Mouse (Mus musculus) heart, adult 2 months (tissue): Measurements from ENCODE around the gene Pabpn1. TPM values are rescaled to one million over a fixed set of nuclear protein-coding genes. Genes with fewer than 3 reads are reported as not detected.

ENCODE experiments used
- DNase-seq, 2 experiments: peaks; one replicate each; pipeline ENCODE4 v3.0.0; 2021
- H3K27ac ChIP-seq: fragments of 200-600 bp; 2 replicates; pipeline ENCODE4 v1.8.1; 2022
- H3K27me3 ChIP-seq: fragments of 200-500 bp; 2 replicates; pipeline ENCODE4 v1.6.1; 2012; ENCODE audit warnings: mild to moderate bottlenecking, low read length, inconsistent platforms, mixed read lengths; ENCODE audit not compliant: control insufficient read depth, insufficient read depth
- H3K36me3 ChIP-seq: fragments of 200-500 bp; 2 replicates; pipeline ENCODE4 v1.6.1; 2012; ENCODE audit warnings: low read length, inconsistent platforms; ENCODE audit not compliant: control insufficient read depth, insufficient read depth
- H3K4me1 ChIP-seq: fragments of 200-500 bp; 2 replicates; pipeline ENCODE4 v1.6.1; 2011; ENCODE audit warnings: low read length; ENCODE audit not compliant: control insufficient read depth, insufficient read depth
- H3K4me3 ChIP-seq: fragments of 200-600 bp; 2 replicates; pipeline ENCODE4 v1.8.1; 2022
- H3K79me2 ChIP-seq: fragments of 200-500 bp; replicated peaks from 2 replicates; pipeline ENCODE4 v1.6.1; 2012; ENCODE audit warnings: mild to moderate bottlenecking, inconsistent platforms, low read length, moderate library complexity, mixed read lengths; ENCODE audit not compliant: control insufficient read depth, insufficient read depth
- H3K9ac ChIP-seq: fragments of 200-500 bp; 2 replicates; pipeline ENCODE4 v1.6.1; 2012; ENCODE audit warnings: low read depth, mild to moderate bottlenecking, control low read depth, inconsistent platforms, low read length, mixed read lengths
- CTCF ChIP-seq: fragments of 200-600 bp; IDR thresholded peaks from 2 replicates; pipeline ENCODE4 v1.8.1; 2022; ENCODE audit warnings: antibody characterized with exemption, mild to moderate bottlenecking, moderate library complexity
- EP300 ChIP-seq: fragments of 200-500 bp; IDR thresholded peaks from 2 replicates; pipeline ENCODE4 v1.6.1; 2011; ENCODE audit warnings: low read depth, low read length, control low read depth; ENCODE audit not compliant: insufficient read depth
- POLR2A ChIP-seq: fragments of 200-500 bp; IDR thresholded peaks from 2 replicates; pipeline ENCODE4 v1.6.1; 2011; ENCODE audit warnings: mild to moderate bottlenecking, low read depth, low read length, control low read depth; ENCODE audit not compliant: insufficient read depth
- WGBS: fragments of 180-500 bp; shearing (Covaris S2); methylation state at CpG from one replicate; pipeline ENCODE4 v1.1.7; 2018; 5-methylcytosine and 5-hydroxymethylcytosine counted together
- intact Hi-C: fragments of 180-260 bp; cut with DNase I; formaldehyde crosslinking; loops from one replicate; pipeline ENCODE4 v1.15.1; 2025
- polyA plus RNA-seq: library from polyadenylated mRNA; depleted of rRNA; stranded (reverse); fragments of >200 nt; gene quantifications from 2 replicates; pipeline ENCODE4 v1.2.3, GENCODE M21; 2012
- total RNA-seq, 2 experiments: library from RNA; stranded (reverse); gene quantifications; 2 replicates each; pipeline ENCODE4 v1.2.3; 2021

The Pabpn1 gene
- total and polyA plus RNA-seq, 3 experiments = 51.4 to 66.2 (median 52.2) TPM

GRCm38 (mm10) chr14:54863501-54864312 lies 28.6 kb upstream of the Pabpn1 start:
- intact Hi-C loops = loop anchor here (1.0 to 5.0 kb wide), 3 partner anchors 30 to 154 kb away; partner anchors contain the start of genes Cebpe and Ngdn

GRCm38 (mm10) chr14:54864313-54865036 lies 27.8 kb upstream of the Pabpn1 start:
- 15% methylated on average over 21 of the region's 21 CpGs for WGBS
- Histone ChIP-seq H3K4me1 (no peaks in the 10 kb centered on the region), H3K79me2 (no peaks in the 10 kb centered on the region), H3K4me3 (peak overlapping the region; percentile 92), H3K9ac (peak overlapping the region; percentile 18; the same call in 1 of the 2 replicates), H3K27me3 (no peaks in the 10 kb centered on the region), H3K27ac (peak overlapping the region; percentile 77), H3K36me3 (no peaks in the 10 kb centered on the region)
- DNase-seq = no peak
- TF ChIP-seq POLR2A = no peak
- no peak for TF ChIP-seq CTCF
- no peak for TF ChIP-seq EP300
- intact Hi-C loops = loop anchor here (1.0 to 5.0 kb wide), 3 partner anchors 29 to 153 kb away; partner anchors contain the start of genes Cebpe and Ngdn

More at GRCm38 (mm10) chr14:54863501-54864312, 28.6 kb upstream of the Pabpn1 start:
- peak; percentile 92 to 94 for DNase-seq
- Histone ChIP-seq H3K79me2 (no peaks in the 10 kb centered on the region), H3K27me3 (no peaks in the 10 kb centered on the region), H3K4me1 (no peaks in the 10 kb centered on the region), H3K9ac (peak overlapping the region; percentile 86), H3K4me3 (peak overlapping the region; percentile 92), H3K27ac (peak overlapping the region; percentile 77), H3K36me3 (no peaks in the 10 kb centered on the region)
- under 1% methylated on average over 54 of the region's 56 CpGs for WGBS
- no peak for TF ChIP-seq CTCF
- 0 out of 2 replicates have a peak, but pooled peaks have one; percentile 9 for TF ChIP-seq EP300
- TF ChIP-seq POLR2A = peak; percentile 72; the same call in 1 of the 2 replicates

- Histone ChIP-seq H3K27me3 (no peaks in the 10 kb centered on the region), H3K79me2 (no peaks in the 10 kb centered on the region), H3K4me1 (no peaks in the 10 kb centered on the region), H3K4me3 (no peak overlapping the region), H3K36me3 (no peaks in the 10 kb centered on the region), H3K9ac (no peak overlapping the region), H3K27ac (no peak overlapping the region)
- no peak for DNase-seq
- intact Hi-C loops = no loop called here
- WGBS = 43% methylated on average over 5 of the region's 5 CpGs
- no peak for TF ChIP-seq CTCF
- no peak for TF ChIP-seq POLR2A
- no peak for TF ChIP-seq EP300
Measured at GRCm38 (mm10) chr14:54865626-54866025, 26.7 kb upstream of the Pabpn1 start.

- intact Hi-C loops = no loop called here
Measured at GRCm38 (mm10) chr14:54866268-54866667, 26.0 kb upstream of the Pabpn1 start.

GRCm38 (mm10) chr14:54866936-54867335 lies 25.4 kb upstream of the Pabpn1 start:
- H3K36me3 ChIP-seq = no peaks in the 10 kb centered on the region
- no peak for DNase-seq
- WGBS = 60% methylated on average over 5 of the region's 5 CpGs
- H3K9ac ChIP-seq = no peak overlapping the region
- TF ChIP-seq EP300 (no peak), CTCF (peak; percentile 57)
- no peaks in the 10 kb centered on the region for H3K79me2 ChIP-seq
- no peaks in the 10 kb centered on the region for H3K27me3 ChIP-seq
- no peak overlapping the region for H3K4me3 ChIP-seq
- intact Hi-C loops = no loop called here
- no peaks in the 10 kb centered on the region for H3K4me1 ChIP-seq
- H3K27ac ChIP-seq = no peak overlapping the region

More at GRCm38 (mm10) chr14:54866268-54866667, 26.0 kb upstream of the Pabpn1 start:
- H3K36me3 ChIP-seq = no peaks in the 10 kb centered on the region
- no peak overlapping the region for H3K9ac ChIP-seq
- DNase-seq = no peak
- TF ChIP-seq EP300 = no peak
- TF ChIP-seq CTCF = no peak
- TF ChIP-seq POLR2A = no peak
- H3K27ac ChIP-seq = no peak overlapping the region
- 43% methylated on average over 3 of the region's 3 CpGs for WGBS
- no peaks in the 10 kb centered on the region for H3K27me3 ChIP-seq
- no peaks in the 10 kb centered on the region for H3K4me1 ChIP-seq
- no peak overlapping the region for H3K4me3 ChIP-seq
- no peaks in the 10 kb centered on the region for H3K79me2 ChIP-seq
